Mouse (Mus musculus): ENCODE results near the gene H2afv. TPM values are rescaled to one million over a fixed set of nuclear protein-coding genes. Genes with fewer than 3 reads are reported as not detected.

Gene H2afv
- total RNA-seq (2023) = 53.0 TPM

GRCm38 (mm10) chr11:6444077-6444853 lies at the start of gene H2afv:
H2afv (minus strand) TSS chr11:6444443.

GRCm38 (mm10) chr11:6475867-6476484 lies 31.7 kb upstream of the H2afv start, which contains the start of gene Purb:
Purb (minus strand) TSS chr11:6475917.

GRCm38 (mm10) chr11:6414751-6415550 lies 29.3 kb downstream of the H2afv start, which contains the start of gene Ppia:
Ppia (plus strand) TSS chr11:6415443.

GRCm38 (mm10) chr11:6388726-6389413 lies 55.4 kb downstream of the H2afv start, which contains the start of gene Zmiz2:
Zmiz2 (plus strand) TSS chr11:6389074.

Other genes starting within 250 kb of the H2afv start
- gene A730071L15Rik, start 244.4 kb downstream of the H2afv start, total RNA-seq (2023) = 0.59 TPM
- 62.8 TPM for gene Nudcd3, start 244.0 kb downstream of the H2afv start, total RNA-seq (2023)
- gene Npc1l1, start 214.3 kb downstream of the H2afv start, total RNA-seq (2023) = 0.12 TPM
- gene Ddx56, start 176.7 kb downstream of the H2afv start, total RNA-seq (2023) = 73.5 TPM
- 34.9 TPM for gene Tmed4, start 169.6 kb downstream of the H2afv start, total RNA-seq (2023)
- 165 TPM for gene Ogdh, start 152.8 kb downstream of the H2afv start, total RNA-seq (2023)
- 90.7 TPM for gene Zmiz2, start 55.4 kb downstream of the H2afv start, total RNA-seq (2023)
- 1,278 TPM for gene Ppia, start 29.0 kb downstream of the H2afv start, total RNA-seq (2023)
- 67.2 TPM for gene Purb, start 31.5 kb upstream of the H2afv start, total RNA-seq (2023)
- 216 TPM for gene Myo1g, start 76.5 kb upstream of the H2afv start, total RNA-seq (2023)
- 345 TPM for gene Ccm2, start 102.4 kb upstream of the H2afv start, total RNA-seq (2023)
- not detected for gene Nacad, start 161.6 kb upstream of the H2afv start, total RNA-seq (2023)
- gene Tbrg4, start 181.6 kb upstream of the H2afv start, total RNA-seq (2023) = 156 TPM
- gene Wap, start 194.2 kb upstream of the H2afv start, total RNA-seq (2023) = not detected
- 51.6 TPM for gene Ramp3, start 214.1 kb upstream of the H2afv start, total RNA-seq (2023)

Data from CD4-positive naive resting alpha-beta T cell, adult 57 days (primary cell).